Mouse (Mus musculus): ENCODE results near the gene Gm20738. TPM values are rescaled to one million over a fixed set of nuclear protein-coding genes. Genes with fewer than 3 reads are reported as not detected.
"Not testable (repeated sequence)": the region's sequence is repeated elsewhere in the genome, so short reads cannot be mapped to it uniquely, and the experiment has no call there.

The Gm20738 gene
- not detected in 2 replicates for polyA plus RNA-seq (2015; fragmentation: Nextera tagmentation; extraction: Ambion mirVana)

DNA sequence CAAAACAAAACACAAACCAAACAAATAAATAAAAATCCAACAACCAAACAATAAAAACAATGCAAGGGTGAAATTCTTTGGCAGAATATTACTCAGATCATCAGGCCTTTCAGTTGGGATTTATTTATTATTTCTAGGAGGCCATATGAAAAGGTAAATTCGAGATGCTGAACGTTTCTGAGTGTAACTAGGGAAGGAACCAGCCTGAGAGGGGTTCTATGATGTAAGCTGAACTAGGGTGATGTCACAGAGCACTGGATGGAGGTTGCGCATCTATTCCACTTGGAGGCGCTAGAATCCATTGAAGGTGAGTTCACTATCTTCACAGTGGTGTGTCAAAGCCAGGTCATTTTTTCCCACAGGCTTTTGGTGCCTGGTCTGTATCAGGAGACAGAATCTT lies at the start of gene Gm20738:
Gm20738 (plus strand) TSS at position 301 of the 400 bp plus-strand sequence.
- H3K4me3 ChIP-seq (ENCODE audit: low read depth, low read length); H3K4me1 ChIP-seq (ENCODE audit: control insufficient read depth, insufficient read depth, low read length); H3K36me3 ChIP-seq (ENCODE audit: control insufficient read depth, insufficient read depth, low read length); H3K27ac ChIP-seq (ENCODE audit: low read length); H3K27me3 ChIP-seq (ENCODE audit: control insufficient read depth, insufficient read depth, low read depth, low read length); H3K9me3 ChIP-seq (replicated peaks; ENCODE audit: control insufficient read depth, low read length, poor library complexity, severe bottlenecking); H3K9ac ChIP-seq (ENCODE audit: low read depth, low read length); H3K4me2 ChIP-seq (ENCODE audit: low read length); ATAC-seq: not testable (repeated sequence)
- WGBS = 86% methylated on average over 2 of the region's 4 CpGs

All from midbrain, embryonic 16.5 days (tissue).